Mouse (Mus musculus) gastrocnemius, adult 18-20 months (tissue): ENCODE measurements around the gene Pex16. TPM values are rescaled to one million over a fixed set of nuclear protein-coding genes. Genes with fewer than 3 reads are reported as not detected.
A peak's percentile ranks its signal among the peaks of the same experiment; 100 is the strongest.

Source experiments
- DNase-seq: peaks from one replicate; pipeline ENCODE4 v3.0.0; 2021; ENCODE audit warnings: low spot score
- long read RNA-seq, 2 experiments: library from polyadenylated mRNA; stranded (forward); transcript quantifications; one replicate each; pipeline ENCODE4 v2.0.0; 2021
- total RNA-seq, 2 experiments: library from RNA; stranded (reverse); gene quantifications; 2 replicates each; pipeline ENCODE4 v1.2.3; 2021

Pex16 gene
- 10 to 100 TPM; 18.6 to 20.0 TPM for total RNA-seq
- long read RNA-seq, experiment 1, transcript Pex16-201 (11 exons, 1,392 nt) = major isoform, 17 of 20 reads
- long read RNA-seq, experiment 1, partial matches to known transcripts = 1 of 20 reads
- long read RNA-seq, experiment 1, other reads (novel, unspliced or antisense) = 0 of 20 reads
- long read RNA-seq, experiment 2, transcript Pex16-201 (11 exons, 1,392 nt) = major isoform, 10 of 13 reads
- long read RNA-seq, experiment 2, partial matches to known transcripts = 2 of 13 reads
- long read RNA-seq, experiment 2, other reads (novel, unspliced or antisense) = 1 of 13 reads

GRCm38 (mm10) chr2:92374514-92374913 lies at the start of gene Pex16, which contains the start of gene Large2:
Pex16 (plus strand) TSS chr2:92374676.
Large2 (minus strand) TSS chr2:92374869.
- peak; percentile 31 for DNase-seq

- no peak for DNase-seq
These were observed 48.8 kb upstream of the Pex16 start for GRCm38 (mm10) chr2:92325676-92326075.

- no peak for DNase-seq
These were observed 48.3 kb upstream of the Pex16 start for GRCm38 (mm10) chr2:92326221-92326620.

- DNase-seq = no peak
These were observed 46.9 kb upstream of the Pex16 start for GRCm38 (mm10) chr2:92327601-92328000.

GRCm38 (mm10) chr2:92328206-92328605 lies 46.3 kb upstream of the Pex16 start:
- DNase-seq = no peak

GRCm38 (mm10) chr2:92330840-92331239 lies 43.6 kb upstream of the Pex16 start:
- peak; percentile 33 for DNase-seq

GRCm38 (mm10) chr2:92331410-92331809 lies 43.1 kb upstream of the Pex16 start:
- DNase-seq = no peak

GRCm38 (mm10) chr2:92331871-92332270 lies 42.6 kb upstream of the Pex16 start:
- no peak for DNase-seq

GRCm38 (mm10) chr2:92342418-92342817 lies 32.1 kb upstream of the Pex16 start:
- DNase-seq = no peak

GRCm38 (mm10) chr2:92347191-92347590 lies 27.3 kb upstream of the Pex16 start:
- no peak for DNase-seq

- DNase-seq = peak; percentile 45
These were observed 24.7 kb upstream of the Pex16 start for GRCm38 (mm10) chr2:92349589-92350425.

GRCm38 (mm10) chr2:92350686-92351085 lies 23.8 kb upstream of the Pex16 start:
- no peak for DNase-seq

GRCm38 (mm10) chr2:92353402-92353801 lies 21.1 kb upstream of the Pex16 start:
- no peak for DNase-seq

- no peak for DNase-seq
These were observed 20.3 kb upstream of the Pex16 start for GRCm38 (mm10) chr2:92354224-92354623.

- no peak for DNase-seq
These were observed 15.2 kb upstream of the Pex16 start for GRCm38 (mm10) chr2:92359301-92359700.

- DNase-seq = no peak
These were observed 14.2 kb upstream of the Pex16 start for GRCm38 (mm10) chr2:92360186-92360823.

- DNase-seq = no peak
These were observed 13.6 kb upstream of the Pex16 start for GRCm38 (mm10) chr2:92360893-92361292.

- DNase-seq = no peak
These were observed 12.7 kb upstream of the Pex16 start for GRCm38 (mm10) chr2:92361795-92362194.

GRCm38 (mm10) chr2:92362571-92363228 lies 11.8 kb upstream of the Pex16 start:
- DNase-seq = no peak

GRCm38 (mm10) chr2:92364086-92364485 lies 10.4 kb upstream of the Pex16 start:
- DNase-seq = no peak

- no peak for DNase-seq
These were observed 8.9 kb upstream of the Pex16 start for GRCm38 (mm10) chr2:92365568-92365967.
